Mouse (Mus musculus) heart, adult 11 months (tissue): ENCODE results near the gene Itch.

Experiments used
- DNase-seq: peaks from one replicate; pipeline ENCODE4 v3.0.0; 2022

The Itch gene

DNA sequence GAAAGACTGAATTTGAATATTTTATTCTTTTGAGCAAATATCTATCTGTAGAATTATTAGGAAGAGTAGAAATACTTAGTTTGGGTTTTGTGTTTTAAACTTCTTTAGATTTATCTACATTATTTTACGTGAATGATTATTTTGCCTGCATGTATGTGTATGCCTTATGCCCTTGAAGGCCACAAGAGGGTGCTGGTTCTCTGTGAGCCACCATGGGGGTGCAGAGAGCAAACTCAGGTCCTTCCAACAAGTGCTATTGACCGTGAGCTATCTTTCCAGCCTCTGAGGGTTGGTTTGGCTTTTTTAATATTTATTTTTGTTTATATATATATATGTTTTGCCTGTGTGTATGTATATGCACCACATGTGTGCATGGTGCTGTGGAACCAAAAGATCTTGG lies 74.1 kb downstream of the Itch start:
- no peak for DNase-seq

GRCm38 (mm10) chr2:155223145-155223544 lies 89.8 kb downstream of the Itch start:
- DNase-seq = no peak

DNA sequence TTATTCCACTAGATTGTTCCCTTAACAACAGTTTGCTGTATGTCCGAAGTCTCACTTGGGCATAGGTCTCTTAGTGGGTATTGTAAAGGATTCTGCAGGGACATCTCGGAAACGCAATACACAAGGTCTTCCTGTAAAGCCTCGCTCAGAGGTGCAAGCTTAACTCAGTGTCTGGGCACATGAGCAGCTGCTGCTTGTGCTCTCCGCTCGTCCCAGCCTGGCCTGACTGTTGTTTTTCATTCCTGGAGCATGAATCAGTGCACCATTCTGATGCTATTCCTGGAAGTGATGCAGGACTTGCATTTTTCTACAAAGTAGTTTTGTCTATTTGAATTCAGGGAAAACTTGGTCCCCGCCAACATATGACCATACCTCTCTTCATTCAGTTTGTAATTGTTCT lies 91.4 kb downstream of the Itch start:
- peak; percentile 93 for DNase-seq

- DNase-seq = peak; percentile 79
Observed at GRCm38 (mm10) chr2:155235746-155236361, 102.5 kb downstream of the Itch start.

DNA sequence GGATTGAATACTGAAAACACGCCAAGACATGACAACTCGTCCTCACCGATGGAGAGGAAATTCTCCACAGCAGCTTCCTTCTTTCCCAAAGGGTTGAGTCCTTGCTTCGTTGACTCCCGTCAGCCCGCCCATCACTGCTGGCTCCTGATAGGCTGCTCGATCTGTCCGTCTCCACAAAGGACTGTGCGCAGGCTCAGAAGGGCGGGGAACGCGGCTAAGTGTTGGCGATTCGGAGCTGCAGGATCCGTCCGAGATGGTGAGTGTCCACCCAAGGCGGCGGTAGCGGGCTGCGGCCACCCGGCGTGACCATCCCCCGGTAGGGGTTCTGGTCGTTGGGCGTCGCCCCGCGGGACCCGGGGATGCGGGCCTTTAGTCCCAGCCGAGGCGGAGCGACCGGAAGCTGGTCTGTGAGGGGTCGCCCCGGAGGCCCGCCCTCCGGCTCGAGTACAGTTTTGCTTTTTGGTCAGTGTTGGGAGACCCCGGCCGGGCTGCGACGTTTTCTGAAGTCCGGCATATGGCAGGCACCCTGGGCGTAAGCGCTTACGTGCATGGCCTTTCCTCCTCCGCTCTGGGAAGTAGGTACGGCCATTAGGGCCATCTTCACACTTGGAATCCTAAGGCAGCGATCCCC lies 103.2 kb downstream of the Itch start, which contains the start of gene Dynlrb1:
TSS of gene Dynlrb1 (plus strand) at position 172 of the 631 bp plus-strand sequence.
- DNase-seq = peak; percentile 100

- peak; percentile 90 for DNase-seq
Observed at GRCm38 (mm10) chr2:155237276-155237675, 104.0 kb downstream of the Itch start.

DNA sequence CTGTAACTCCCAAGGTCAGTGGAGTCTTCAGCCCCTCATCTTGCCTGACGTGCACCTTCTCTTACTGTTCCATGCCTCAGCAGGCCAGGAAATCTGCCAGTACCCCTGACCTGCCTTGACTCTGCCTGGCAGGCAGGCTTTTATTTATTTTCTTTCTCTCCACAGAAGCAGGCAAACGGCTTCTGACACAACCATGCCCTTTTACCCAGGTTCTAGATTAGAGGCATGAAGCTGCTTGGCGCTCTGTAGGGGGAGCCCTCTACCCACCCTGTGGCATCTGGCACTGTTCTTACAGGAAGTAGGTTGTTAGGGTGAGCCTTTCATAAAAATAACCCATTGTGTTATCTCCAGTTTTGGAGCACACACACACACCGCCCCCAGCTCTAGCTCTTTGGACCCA lies 107.6 kb downstream of the Itch start:
- peak; percentile 93 for DNase-seq

DNA sequence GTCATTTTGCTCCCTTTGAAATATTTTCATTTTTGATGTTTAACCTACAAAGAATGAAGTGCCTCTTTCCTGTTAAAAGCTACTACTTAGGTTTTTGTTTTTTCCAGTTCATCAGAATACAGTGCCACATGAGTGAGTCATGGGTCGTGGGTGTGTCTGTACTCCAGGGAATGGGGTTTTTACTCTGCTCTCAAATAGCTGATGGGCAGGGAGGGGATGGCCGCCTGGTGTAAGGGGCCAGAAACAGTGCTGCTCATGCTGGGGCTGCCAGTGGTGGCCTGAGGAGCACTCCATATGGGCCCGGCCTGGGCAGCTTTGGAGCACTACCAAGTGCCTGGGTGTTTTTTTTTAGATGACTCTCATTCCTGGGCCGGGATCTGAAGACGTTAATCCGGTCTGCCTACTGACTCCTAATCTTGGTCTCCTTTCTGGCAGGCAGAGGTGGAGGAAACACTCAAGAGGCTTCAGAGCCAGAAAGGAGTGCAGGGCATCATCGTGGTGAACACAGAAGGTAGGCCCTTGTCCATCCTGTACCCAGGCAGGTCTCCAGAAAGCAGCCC lies 109.1 kb downstream of the Itch start:
- DNase-seq = peak; percentile 95

- peak; percentile 91 for DNase-seq
Observed at GRCm38 (mm10) chr2:155246231-155246630, 112.9 kb downstream of the Itch start.

DNA sequence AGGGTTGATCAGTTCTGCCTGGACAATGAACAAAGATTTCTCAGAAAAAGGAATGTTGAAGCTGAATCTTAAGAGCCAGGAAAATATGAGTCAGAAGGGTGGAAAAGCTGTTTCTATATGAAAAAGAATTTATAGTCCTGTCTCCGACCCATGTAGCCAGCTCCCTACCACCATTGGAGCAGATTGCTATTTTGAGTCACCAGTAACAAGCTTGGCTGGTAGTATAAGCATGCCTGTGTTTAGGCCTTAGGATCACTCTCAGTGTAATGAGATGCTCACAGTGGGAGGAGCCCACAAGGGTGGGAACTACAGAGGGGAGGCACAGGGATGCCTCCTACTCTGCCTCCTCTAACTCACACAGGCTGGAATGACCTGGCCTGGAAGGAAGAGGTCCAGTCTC lies 114.9 kb downstream of the Itch start:
- peak; percentile 55 for DNase-seq

DNA sequence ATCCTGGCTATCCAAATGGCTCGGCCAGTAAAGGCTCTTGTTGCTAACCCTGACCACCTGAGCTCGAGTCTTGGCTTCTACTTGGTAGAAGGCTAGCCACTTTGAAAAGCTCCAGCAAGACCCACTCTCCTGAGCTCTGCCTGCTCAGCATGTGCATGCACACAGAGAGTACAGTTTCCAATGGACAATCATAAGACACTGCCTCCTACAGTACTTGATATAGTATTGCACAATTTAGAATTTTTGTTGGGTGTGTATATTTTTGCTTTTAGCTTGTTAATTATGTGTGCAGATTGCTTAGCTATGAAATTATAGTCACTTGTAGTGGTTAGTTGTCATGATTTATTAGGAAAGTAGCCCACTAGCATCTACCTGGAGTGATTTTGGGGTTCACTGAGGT lies 115.4 kb downstream of the Itch start:
- peak; percentile 46 for DNase-seq

- DNase-seq = peak; percentile 74
Observed at GRCm38 (mm10) chr2:155249588-155249987, 116.3 kb downstream of the Itch start.

- DNase-seq = peak; percentile 70
Observed at GRCm38 (mm10) chr2:155265526-155265925, 132.2 kb downstream of the Itch start.

DNA sequence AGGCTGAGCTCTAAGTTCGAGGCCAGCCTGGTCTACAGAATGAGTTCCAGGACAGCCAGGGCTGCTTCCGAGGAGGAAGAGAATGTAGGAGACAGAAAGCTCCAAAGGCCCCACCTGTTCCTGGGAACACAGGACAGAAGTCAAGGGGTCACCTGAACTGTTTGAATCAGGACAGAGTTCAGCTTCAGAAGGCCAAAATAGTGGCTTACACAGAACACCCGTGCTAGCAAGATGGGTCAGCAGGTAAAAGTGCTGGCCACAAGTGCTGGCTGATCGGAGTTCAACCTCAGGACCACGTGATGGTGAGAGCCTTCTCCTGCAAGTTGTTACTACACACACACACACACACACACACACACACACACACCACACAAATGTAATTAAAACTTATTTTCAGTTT lies 133.6 kb downstream of the Itch start:
- DNase-seq = peak; percentile 80

- peak; percentile 82 for DNase-seq
Observed at GRCm38 (mm10) chr2:155271957-155272356, 138.6 kb downstream of the Itch start.

- DNase-seq = peak; percentile 87
Observed at GRCm38 (mm10) chr2:155272396-155273170, 139.3 kb downstream of the Itch start.

DNA sequence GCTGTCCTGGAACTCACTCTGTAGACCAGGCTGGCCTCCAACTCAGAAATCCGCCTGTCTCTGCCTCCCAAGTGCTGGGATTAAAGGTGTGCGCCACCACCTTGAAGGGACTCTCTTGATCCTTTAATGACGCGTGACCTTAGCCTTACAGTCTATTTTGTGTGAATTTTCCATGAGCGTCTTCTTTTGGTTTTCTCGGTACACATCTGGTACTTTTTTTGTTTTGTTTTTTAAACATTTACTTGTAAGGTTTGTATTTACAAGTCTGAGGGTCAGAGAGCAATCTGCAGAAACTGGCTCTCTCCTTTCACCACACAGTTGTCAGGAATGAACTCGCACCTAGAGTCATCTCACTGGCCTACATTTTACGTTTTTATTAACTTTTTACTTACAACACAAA lies 140.3 kb downstream of the Itch start:
- peak; percentile 17 for DNase-seq

DNA sequence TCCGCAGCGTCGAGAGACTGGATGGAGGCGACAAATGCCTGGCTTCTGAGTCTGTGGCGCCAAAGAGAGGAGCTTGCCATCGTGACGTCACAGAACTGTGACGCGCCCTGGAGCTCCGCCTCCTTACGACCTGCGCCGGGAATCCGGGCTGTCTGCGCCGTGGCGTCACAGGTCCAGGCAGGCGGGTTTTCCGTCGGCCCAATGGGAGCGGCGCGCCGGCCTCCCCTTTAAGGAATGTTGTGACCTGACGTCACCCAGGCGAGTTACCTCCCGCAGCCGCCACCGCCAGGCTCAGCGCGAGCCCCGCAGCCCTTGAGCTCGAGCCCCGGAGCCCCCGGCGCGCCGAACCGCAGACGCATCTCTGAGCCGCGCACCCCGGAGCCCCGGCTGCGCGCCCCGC lies 142.9 kb downstream of the Itch start, which contains the start of gene Map1lc3a:
TSS of gene Map1lc3a (plus strand) at position 103 of the 400 bp plus-strand sequence.
- DNase-seq = peak; percentile 99
